Mouse (Mus musculus): Measurements from ENCODE around the gene Nt5c3b.

- TF ChIP-seq CTCF (conservative IDR thresholded peaks at IDR 0.05; ENCODE audit: low read length) (no peak), POU5F1 (IDR thresholded peaks at IDR 0.05; ENCODE audit: borderline replicate concordance, low read length) (no peak), NANOG (IDR thresholded peaks at IDR 0.05; ENCODE audit: borderline replicate concordance, low read length) (no peak)
These were observed 32.7 kb downstream of the Nt5c3b start for GRCm38 (mm10) chr11:100408835-100409462.

Measured in E14TG2a.4 (cell line).